Mouse (Mus musculus) 3134 (cell line): ENCODE measurements at regions not wholly inside any gene's neighbourhood (a gene's known extent, or its start where the extent isn't known, plus 50 kb on each side); places are given as distances from the start of the nearest gene placed in this dataset.

Source experiments
- DNase-seq: peaks from one replicate; pipeline ENCODE4 v3.0.0-alpha.2; 2011; ENCODE audit warnings: low spot score; ENCODE audit not compliant: insufficient read length; ENCODE audit errors: extremely low read depth

DNA sequence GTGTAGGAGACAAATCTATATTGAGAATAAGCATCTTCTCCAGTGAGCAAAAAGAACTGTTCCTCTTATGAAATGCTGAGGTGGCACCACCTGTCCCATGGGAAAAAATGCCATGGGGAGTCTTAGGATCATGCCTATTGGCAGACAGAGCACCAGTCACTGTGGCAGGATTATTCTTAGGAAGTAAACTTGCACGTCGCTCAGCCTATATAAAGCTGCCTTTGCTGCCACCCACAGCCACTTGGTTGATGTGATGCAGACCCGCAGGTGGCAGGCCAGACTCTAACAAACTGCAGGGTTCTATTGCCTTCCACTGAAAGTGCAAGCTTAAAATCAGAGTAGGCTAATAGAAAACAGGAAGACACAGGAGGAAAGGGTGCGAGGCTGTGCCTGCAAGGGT lies 126.7 kb downstream of the Gm826 start:
- no peak for DNase-seq

DNA sequence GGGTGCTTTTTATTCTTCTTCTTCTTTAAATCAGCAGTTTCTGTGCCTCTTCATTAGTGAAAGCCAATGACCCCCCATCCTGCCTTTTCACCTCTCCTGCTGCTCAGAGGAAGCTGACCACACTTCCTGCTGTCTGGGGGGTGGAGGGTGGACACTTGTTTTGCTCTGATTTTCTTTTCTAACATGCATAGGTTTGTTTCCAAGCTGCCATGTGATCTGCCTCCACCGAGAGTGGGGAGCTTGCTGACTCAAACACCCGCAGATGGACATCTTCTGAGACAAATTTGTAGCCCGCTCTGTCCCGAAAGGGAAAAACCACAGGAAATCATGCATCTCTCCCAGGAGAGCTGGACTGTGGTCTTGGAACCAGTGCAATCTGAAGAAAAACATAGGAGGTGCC lies 141.3 kb downstream of the Gm826 start:
- peak; percentile 14 for DNase-seq

DNA sequence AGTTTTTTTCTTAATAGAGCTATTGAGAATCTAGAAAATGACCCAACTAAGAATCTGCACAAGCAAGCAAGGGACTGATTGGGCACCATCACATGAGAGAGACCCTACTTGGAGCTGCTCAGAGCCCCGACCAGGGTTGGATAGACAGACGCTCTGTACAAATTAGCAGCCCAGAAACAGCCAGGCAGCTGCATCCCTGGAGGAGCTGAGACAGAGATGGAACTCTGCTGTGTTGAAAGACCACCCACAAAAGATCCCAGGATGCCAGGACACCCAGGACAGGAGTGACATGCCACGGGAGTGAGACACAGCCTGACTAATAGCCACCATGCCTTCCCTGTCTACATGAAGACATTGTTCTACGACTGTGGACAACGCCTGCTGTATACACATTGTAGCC lies 147.9 kb downstream of the Gm826 start:
- DNase-seq = no peak

DNA sequence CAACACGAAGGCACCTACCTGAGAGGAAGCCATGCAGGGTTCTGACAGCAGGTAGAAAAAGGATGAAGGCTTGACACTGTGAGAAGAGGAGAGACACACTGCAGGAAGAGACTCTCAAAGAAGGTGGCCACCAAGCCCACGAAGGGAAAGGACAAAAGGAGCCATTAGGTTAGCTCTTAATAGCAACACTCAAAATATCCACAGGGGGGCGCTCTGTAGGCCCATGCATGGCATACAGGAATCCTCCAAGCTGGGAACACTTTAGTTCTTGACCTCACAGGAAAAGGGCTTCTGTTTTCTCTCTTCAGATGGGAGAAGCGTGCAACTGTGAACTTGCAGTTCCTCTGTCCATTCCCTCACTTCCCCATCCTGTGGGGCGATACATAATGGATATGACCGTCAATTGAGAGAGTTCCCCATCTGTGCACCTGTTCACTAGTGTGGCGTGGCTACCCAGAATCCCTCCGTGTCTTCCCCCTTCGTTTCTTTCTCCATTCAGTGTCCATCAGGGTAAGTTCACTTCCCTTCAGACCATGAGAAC lies 162.9 kb downstream of the Gm826 start:
- DNase-seq = no peak

DNA sequence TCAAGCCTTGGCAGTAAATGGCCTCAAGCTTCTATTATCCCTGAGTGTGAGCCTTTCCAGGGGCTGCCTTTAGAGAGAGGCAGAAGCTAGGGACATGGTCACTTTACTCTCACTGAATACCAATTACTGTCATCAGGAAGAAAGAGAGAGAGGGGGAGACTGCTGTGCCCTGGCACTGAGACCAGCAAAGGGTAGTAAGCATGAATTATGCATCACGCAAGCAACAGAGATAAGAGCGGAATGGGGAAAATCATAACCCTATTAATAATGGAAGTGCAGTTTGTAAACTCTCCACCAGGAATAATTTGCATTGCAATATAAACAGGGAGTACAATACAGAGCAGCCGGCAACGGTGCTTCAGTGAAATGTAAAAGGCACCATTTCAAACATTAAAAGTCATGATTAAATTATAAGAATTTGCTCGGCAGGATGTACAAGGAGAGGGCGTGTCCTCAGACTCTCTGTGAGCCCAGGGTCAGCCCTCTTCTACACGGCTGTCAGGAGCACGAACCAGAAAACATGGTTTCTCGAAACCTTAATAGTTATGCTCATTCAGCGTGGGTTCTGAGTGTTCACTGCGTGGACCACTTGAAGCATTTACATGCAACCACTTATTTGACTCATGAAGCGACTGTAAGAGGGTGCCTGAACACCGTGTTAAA lies 175.2 kb downstream of the Gm826 start:
- no peak for DNase-seq

DNA sequence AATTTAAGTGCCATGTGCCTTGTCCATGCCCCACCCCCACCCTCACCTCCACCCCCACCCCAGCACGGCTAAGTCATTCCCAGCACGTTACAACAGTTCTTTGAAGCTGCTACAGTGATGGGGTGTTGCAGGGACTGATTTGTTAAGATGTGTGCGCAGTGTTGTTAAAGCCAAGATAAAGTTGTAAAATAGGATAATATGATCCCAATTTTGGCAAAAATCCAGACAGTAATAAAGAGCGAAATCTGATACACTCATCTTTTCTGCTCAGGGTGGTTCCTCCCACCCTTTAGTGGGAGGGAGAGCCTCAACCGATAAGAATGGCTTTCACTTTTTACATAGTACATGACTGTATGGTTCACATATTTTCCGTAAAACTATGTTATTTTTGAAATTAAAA lies 180.2 kb downstream of the Gm826 start:
- DNase-seq = no peak

DNA sequence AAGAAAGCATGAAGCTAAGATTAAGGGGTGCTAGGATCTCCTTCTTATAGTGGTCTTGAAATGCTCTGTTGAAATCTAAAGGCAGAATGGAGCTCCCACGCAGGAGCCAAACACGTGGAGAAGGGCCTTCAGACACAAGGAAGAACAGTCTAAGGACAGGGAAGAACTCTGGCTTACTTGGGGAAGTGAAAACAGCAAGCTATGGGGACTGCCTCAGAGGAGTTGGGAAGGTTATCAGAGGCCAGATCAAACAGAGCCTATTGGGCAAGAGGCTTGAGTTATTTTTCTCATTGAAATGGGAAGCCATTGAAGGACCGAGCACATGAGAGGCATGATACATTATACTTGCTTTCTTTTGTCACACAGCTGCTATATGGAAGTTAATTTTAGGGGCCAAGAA lies 181.9 kb downstream of the Gm826 start:
- no peak for DNase-seq

DNA sequence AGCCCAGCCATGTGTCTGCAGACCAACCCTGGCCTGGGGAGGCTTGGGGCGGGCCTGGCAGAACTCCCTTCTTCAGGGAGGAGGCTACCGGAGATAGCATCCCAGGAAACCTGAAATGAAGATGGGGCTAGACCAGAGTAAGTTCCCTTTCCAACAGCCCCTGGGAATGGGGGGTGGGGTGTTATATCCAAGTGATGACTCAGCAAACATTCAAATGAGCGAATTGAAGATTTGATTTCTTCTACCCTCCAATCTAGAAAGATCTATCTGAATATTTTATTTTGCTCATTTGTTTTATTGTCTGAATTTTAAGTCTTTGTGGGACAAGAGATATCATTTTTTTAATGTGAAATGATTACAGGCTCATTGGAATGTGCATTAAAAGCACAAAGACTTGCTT lies 185.0 kb downstream of the Gm826 start:
- no peak for DNase-seq

DNA sequence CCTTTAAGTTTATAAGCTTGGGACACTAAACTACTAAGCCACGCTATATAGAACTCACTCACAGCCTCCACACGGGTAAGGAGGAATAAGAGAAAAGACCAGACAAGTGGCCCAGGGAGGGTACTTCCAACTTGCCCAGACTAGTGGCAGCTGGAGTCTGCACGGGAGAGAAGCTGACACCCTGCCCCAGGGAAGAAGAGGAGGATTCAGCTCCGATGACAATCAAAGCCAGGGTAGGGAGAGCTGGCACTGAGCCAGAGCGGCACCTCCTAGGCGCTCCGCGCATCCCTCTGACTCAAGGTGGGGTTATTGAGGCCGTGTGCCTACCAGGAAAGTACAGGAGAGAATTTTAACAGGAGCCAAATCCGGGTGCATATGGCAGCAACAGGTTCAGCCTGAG lies 185.4 kb downstream of the Gm826 start:
- no peak for DNase-seq

DNA sequence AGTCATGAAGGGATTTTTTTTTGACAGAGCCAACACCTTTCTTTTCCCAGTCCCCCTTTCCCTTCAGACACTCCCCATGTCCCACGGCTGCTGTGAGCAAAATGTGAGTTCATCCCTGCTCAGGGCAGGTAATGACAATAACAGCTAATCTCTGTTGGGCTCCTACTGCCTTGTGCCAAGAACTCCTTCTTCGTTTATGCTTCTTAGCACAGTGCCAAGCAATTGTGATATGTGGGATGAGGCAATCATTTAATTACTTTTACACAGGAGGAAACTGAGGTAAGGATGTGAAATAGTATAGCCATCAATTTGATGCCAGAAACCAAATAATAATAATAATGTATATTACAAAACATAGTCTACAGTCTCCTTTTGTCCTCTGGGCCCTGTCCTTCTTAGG lies 185.9 kb downstream of the Gm826 start:
- DNase-seq = no peak

DNA sequence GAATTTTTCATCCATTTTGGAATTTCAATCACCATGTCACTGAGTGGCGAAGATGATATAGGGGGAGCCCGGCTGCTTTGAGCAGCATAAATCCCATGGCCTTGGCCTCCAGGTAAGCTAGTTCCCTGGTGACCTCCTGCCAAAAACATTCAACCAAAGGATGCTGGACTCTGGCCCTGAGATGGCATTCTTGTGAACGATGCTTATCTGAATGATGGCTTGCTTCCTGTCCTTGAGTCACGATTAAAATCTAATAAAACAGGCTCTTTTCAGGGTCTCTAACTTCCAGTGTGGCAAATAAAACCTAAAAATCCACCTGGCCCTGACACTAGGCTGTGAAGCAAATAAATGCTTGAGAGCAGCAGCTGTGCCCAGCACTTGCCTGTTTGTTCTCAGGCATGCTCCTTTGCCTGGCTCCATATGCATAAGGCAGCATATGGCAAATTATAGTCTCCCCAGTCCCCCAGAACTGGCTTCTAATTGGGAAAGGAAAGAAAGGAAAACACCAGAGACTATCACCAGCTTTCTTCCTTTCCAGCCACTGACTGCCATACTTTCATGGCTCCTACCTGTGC lies 193.7 kb downstream of the Gm826 start:
- no peak for DNase-seq

DNA sequence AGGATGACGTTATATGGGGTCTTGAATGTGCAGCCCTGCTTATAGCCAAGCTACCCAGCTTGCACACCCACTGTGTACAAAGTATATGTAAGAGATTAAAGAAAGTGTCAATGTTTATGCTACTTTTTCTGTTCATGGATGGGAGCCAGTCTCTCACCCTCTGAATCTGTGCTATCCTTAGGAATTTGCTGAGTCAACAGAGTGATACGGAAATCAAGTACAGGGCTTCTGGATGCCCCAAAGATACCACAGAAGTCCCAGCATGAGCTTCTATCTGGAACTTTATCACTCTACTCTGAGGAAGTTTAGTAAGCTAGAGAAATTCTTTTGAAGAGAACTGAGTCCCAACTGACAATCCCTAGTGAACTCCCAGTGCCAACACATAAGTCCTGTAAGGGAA lies 195.9 kb downstream of the Gm826 start:
- DNase-seq = no peak

DNA sequence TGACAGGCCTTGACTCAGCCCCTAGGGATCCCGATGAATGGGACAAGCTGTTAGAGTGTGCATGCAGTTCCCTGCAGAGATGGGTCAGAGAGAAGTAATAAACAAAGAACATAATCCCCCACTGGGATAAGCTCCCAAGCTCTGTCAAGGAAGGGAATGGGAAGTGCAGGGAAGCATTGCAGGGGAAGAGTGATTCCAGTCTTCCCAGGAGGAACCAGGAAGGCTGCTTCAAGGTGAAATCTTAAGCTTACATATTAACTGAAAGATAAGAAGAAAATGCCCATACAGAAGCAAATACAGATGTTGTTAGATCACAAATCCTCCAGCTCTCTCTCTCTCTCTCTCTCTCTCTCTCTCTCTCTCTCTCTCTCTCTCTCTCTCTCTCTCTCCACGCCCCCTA lies 202.2 kb downstream of the Gm826 start:
- no peak for DNase-seq

DNA sequence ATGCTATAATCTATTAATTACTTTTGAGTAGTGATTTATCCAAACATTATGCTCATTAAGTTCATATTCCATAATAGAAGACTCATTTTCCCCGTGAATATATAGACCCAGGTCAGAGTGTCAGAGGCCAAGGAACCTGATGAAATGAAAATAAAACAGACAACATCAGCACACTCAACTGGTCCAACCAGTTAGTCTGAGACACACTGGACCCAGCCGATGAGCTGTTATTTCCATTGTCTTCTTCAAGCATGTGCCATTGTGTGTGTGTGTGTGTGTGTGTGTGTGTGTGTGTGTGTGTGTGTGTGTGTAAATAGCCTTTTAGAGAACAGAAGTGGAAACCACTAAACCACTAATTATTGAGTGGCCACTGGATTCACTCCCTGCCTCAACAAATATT lies 202.6 kb downstream of the Gm826 start:
- DNase-seq = no peak

DNA sequence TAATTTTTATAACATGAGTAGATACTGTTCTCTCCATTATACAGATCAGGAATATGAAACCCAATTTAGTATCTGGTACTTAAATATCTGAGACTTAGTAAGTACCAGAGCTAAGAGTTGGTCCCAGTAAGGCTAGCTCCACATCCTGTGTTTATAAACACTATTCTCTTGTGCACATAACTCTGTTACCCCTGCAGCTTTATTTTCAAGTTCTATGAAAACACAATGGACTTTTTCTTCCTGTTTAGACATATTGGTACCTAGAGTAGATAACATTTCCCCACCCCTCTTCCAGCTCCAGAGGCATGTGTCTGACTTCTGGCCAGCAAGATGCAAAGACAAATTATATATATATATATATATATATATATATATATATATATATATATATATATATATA lies 216.8 kb downstream of the Gm826 start:
- no peak for DNase-seq

DNA sequence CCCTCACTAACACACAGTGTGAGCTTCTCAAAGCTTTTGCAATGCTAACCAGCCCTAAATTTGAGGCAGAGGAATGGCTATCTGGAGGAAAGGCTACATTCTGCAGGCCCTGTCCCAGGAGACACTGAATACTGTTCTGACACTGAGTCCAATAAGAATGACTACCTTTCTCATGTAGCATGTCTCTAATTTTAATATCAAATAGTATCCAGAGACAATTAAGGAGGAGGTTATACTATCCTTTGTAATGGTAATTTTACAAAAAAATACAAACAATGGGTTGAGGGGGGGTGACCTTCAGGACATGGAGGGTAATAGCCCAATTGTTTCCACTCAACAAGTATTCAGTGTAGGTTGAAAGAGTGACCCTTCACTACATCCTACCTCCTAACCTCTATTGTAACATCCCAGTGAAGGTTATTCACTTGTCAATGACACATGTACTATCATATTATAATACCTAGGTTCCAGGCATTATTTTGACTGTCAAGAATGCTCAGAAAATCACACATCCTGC lies 222.7 kb downstream of the Gm826 start:
- DNase-seq = no peak

DNA sequence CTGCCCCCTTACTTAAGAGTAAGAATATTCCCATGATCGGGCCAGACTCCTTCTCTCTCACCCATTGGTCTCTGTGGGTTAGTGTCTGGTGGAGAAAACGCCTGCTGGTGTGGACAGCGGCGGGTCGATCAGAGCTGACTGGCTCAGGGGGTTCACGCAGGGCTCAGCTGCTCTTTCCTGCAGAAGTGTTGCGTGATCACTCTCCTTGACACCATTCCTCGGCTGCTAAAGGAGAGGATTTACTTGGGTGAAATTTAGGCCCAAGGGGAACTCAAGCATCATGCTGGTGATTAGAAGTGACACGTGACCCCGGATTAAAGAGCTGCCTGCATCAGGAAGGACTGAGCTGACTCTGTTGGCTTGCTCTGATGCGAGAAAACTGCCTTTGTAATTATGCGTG lies 240.9 kb downstream of the Gm826 start:
- DNase-seq = no peak

DNA sequence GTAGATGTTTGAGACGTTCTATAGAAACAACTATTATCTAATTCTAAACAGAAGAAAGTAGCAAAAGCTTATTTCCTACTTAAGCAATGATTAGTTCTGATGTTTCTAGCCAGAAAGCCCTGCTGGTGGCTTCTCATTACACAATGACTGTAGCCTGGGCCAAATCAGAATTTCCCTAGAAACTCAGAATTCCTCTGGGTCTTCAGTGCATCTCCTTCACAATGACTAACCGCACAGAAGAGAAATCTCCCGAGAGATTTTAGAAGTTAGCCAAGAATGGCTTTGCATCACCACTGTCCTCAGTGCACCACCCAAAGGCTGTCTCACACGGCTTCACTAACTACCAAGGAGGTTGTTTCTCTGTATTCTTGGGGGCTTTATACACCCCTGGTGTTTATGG lies 248.0 kb downstream of the Gm826 start:
- DNase-seq = no peak

DNA sequence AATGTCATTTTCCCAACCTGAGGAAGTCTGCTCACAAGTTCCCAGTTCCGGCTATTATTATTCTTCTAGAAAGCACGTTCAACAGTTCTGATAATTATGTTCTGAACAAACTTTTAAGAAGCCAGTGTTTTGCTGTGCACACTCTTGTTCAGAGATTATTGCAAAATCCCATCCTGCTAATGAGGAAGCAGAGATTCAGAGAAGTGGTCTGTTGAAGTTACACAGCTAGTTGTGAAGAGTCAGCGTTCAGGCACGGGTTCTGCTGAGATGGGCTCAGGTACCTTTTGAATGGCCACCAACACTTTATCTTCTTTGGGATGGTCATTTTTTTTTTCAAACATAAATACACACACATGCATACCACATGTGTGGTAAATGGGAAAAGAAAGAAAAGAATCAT lies 250.3 kb downstream of the Gm826 start:
- no peak for DNase-seq

DNA sequence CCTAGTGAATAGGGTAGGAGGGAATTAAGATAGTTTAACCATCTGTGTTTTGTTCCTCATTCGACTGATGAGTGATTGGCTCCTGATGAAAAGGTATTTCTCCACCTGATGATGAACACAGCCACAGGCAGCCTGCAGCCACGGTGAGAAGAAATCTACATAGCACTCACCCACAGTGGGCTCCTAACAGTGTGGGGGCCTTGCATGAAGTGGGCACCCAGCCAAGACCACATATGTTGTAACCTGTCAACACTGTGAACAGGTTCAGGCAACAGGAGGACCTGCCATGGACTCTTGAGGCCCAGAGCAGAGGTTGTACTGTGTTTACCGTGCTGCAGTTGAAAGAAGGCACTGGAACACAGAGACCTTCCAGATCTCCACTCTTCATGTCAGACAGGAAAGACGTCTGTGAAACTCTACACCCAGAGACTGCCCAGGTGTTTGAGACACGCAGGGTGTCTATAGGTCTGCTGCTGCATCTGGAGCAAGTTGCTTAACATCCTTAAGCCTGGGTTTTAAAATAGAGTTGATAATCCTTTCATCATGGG lies 251.8 kb downstream of the Gm826 start:
- DNase-seq = no peak

DNA sequence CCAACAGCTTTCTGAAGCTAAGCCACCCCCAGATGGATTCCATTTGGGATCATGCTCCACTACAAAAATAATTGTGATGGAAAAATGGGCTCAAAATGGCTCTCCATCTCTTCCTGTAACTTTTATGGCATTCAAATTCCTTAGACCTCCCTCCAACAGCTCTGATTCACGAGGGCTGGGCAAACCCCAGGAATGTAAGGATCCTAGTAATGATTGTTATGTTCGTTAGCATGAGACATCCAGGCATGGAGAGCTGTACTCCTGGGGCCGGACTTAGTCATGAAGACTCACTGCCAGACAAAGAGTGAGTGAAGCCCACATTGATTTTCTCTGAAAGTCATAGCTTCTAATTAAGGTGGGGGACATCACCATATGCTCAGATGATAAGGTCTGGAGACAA lies 258.3 kb downstream of the Gm826 start:
- DNase-seq = peak; percentile 23

DNA sequence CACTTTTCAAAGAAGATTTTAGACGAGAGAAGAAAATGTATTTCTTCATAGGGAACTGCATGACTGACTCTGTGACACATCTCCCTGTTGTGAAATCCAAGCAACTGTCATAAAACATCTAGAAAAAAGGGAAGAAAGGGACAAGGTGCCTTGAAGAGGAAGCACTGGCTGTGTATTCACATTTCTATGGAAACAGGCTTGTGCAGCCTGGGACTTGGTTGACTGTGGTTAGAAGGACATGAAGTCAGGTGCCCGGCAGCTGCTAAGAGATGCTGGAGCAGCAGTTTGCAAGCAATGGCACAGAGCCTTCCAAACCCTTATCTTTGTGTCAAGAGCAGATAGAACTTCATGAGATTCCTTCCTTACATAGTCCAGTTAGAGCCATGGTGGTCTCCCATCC lies 263.5 kb downstream of the Gm826 start:
- DNase-seq = no peak
